Mouse (Mus musculus) layer of hippocampus, adult 11-12 months (tissue): ENCODE data around the gene Gm17387.

Source experiments
- DNase-seq: peaks from one replicate; pipeline ENCODE4 v3.0.0; 2022; ENCODE audit warnings: low spot score

The Gm17387 gene

DNA sequence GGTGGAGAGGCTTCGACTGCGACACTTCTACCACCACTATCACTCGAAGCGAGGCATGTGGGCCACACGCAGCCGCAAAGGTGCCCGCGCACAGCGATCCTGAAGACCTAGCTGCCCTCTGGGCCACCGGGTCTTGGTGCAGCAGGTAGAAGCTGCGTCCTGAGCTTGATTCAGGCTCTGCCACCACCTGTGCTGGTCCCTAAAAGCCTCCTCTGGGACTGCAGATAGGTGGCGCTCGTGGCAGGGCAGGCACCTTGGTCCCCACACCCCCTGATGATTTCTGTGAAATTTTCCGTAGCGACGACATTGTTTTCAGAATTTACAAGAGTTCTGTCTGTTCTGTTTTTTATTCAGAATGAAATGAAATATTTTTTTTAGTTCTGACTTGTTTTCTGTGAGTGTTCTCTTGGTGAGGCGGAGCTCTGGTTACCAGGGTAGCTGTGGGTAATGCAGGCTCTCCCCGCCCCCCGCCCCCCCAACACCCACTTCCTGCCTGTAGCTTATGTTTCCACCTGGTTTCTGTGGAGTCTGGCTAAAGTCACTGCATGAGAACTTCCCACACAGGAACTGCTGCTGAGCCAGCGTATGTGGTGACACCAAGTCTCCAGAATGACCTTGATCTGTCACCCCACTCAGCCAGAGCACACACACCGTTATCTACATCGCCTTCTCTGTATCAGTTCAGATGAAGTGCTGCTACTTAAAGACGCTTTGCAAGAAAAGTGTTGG lies 43.2 kb downstream of the Gm17387 start:
- peak; percentile 59 for DNase-seq

DNA sequence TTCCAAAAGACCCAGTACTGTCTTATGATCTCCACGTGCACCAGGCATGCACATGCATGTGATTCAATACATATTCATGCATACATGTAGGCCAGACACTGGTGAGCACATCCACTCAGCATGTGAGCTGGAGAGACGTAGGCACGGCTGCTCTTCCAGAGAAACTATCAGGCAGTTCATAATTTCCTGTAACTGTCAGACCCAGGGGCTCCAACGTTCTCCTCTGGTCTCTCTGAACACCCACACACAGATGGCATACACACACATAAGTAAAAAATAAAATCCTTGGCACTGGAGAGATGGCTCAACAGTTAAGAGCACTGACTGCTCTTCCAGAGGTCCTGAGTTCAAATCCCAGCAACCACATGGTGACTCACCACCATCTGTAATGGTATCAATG lies 44.9 kb downstream of the Gm17387 start:
- DNase-seq = no peak

DNA sequence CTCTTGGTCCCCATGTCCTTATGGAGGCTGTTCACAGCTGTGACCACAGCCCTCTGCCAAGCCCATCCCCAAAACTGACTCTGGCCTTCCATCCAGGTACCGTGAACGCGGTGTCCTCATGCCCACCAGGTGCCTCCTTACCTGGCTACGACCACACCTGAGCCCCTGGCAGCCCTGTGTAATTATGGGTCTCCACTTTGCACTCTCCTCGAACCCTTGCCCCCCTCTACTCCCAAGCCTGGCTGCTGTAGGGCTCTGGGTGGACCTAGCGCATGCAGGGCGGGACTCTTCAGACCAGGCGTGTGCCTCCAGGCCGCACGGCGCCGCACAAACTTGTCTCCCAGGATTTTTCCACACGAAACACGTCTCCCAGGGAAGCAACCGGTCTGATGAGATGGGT lies 48.9 kb downstream of the Gm17387 start, which contains the start of gene Pkp3:
Pkp3 (plus strand) TSS at position 378 of the 400 bp plus-strand sequence.
- no peak for DNase-seq

DNA sequence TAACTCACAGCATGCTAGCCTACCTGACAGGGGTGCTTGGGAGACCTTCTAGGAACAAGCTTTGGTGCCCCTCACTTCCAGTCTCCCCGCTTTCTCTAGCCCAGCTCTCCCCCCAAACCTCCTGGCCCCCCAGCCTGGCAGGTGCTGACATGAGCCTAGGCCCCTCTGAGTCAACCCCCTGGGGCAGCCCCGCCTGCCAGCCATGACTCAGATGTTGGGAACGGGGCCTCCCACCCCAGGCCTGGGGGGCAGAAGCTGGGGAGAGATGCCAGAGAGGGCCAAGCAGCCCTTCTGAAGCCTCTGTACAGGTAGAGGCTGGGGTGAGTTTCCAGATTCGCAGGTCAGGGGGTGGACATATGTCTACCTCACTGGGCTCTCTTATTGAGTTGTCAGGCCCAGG lies 49.9 kb downstream of the Gm17387 start:
- DNase-seq = no peak
